In genomic region chr9:67834535-67834934, GRCm38 (mm10) we compare ENCODE assay signal across 16 mouse cellular contexts.
"Had no signal": no experiment of that assay in that cellular context is flagged by ENCODE, and none has a peak within 500 bp of the region (broad histone marks: within the 10 kb centered on the region; RNA-seq: fewer than 3 reads in every experiment).

No protein-coding gene starts in this region.

- H3K36me3 ChIP-seq: neural tube, embryonic 13.5 days; neural tube, embryonic 15.5 days; stomach, embryonic 15.5 days had no signal

- H3K9me3 ChIP-seq: neural tube, embryonic 13.5 days; neural tube, embryonic 15.5 days; stomach, embryonic 15.5 days had no signal

- H3K9ac ChIP-seq: neural tube, embryonic 13.5 days; neural tube, embryonic 15.5 days; stomach, embryonic 15.5 days had no signal

- H3K27ac ChIP-seq: neural tube, embryonic 13.5 days; neural tube, embryonic 15.5 days; stomach, embryonic 15.5 days; stomach, postnatal 0 days had no signal

- DNase-seq: retina, postnatal 1 day; right cerebral cortex, adult 18-20 months; right cerebral cortex, postnatal 14 days; right cerebral cortex, postnatal 25 days; right cerebral cortex, postnatal 4 days; spleen, adult 18-20 months; thymus, adult 18-20 months; thymus, adult 2 months; thymus, postnatal 14 days; thymus, postnatal 25 days; thymus, postnatal 36 days; thymus, postnatal 4 days had no signal

- H3K4me2 ChIP-seq: neural tube, embryonic 13.5 days; neural tube, embryonic 15.5 days; stomach, embryonic 15.5 days had no signal

- H3K4me3 ChIP-seq: neural tube, embryonic 13.5 days; neural tube, embryonic 15.5 days; stomach, embryonic 15.5 days had no signal
